Mouse (Mus musculus): ENCODE measurements at regions not wholly inside any gene's neighbourhood (a gene's known extent, or its start where the extent isn't known, plus 50 kb on each side); places are given as distances from the start of the nearest gene placed in this dataset.

GRCm38 (mm10) chr5:45049410-45049809 lies 249.9 kb upstream of the Ldb2 start:
- Histone ChIP-seq H3K9ac (replicated peaks; ENCODE audit: low read length) (no peak overlapping the region), H3K4me3 (ENCODE audit: low read length) (no peak overlapping the region), H3K27ac (no peak overlapping the region), H3K4me2 (ENCODE audit: low read depth, low read length) (no peak overlapping the region), H3K9me3 (ENCODE audit: low read length) (no peaks in the 10 kb centered on the region), H3K4me1 (ENCODE audit: insufficient read depth, low read length) (no peaks in the 10 kb centered on the region), H3K36me3 (ENCODE audit: insufficient read depth, low read length) (no peaks in the 10 kb centered on the region), H3K27me3 (ENCODE audit: insufficient read depth, low read length) (no peaks in the 10 kb centered on the region)
- no peak for TF ChIP-seq CTCF (IDR thresholded peaks at IDR 0.05; ENCODE audit: low read depth)
- ATAC-seq (no peak), DNase-seq (ENCODE audit: low spot score) (no peak)

GRCm38 (mm10) chr5:45042914-45043313 lies 243.4 kb upstream of the Ldb2 start:
- DNase-seq (ENCODE audit: low spot score): no peak

GRCm38 (mm10) chr5:45036430-45036829 lies 236.9 kb upstream of the Ldb2 start:
- no peaks in the 10 kb centered on the region for H3K36me3 ChIP-seq (ENCODE audit: insufficient read depth, low read length)

More at GRCm38 (mm10) chr5:45042914-45043313, 243.4 kb upstream of the Ldb2 start:
- TF ChIP-seq CTCF (IDR thresholded peaks at IDR 0.05; ENCODE audit: low read depth): no peak
- WGBS: 69% methylated on average over 2 of the region's 2 CpGs
- no peak for ATAC-seq
- Histone ChIP-seq H3K4me3 (ENCODE audit: low read length) (no peak overlapping the region), H3K9ac (replicated peaks; ENCODE audit: low read length) (no peak overlapping the region), H3K27me3 (ENCODE audit: insufficient read depth, low read length) (no peaks in the 10 kb centered on the region), H3K4me1 (ENCODE audit: insufficient read depth, low read length) (no peaks in the 10 kb centered on the region), H3K27ac (no peak overlapping the region), H3K4me2 (ENCODE audit: low read depth, low read length) (no peak overlapping the region), H3K36me3 (ENCODE audit: insufficient read depth, low read length) (no peaks in the 10 kb centered on the region), H3K9me3 (ENCODE audit: low read length) (no peaks in the 10 kb centered on the region)

GRCm38 (mm10) chr5:45033146-45033545 lies 233.7 kb upstream of the Ldb2 start:
- no peak for ATAC-seq
- no peak for DNase-seq (ENCODE audit: low spot score)
- Histone ChIP-seq H3K4me1 (ENCODE audit: insufficient read depth, low read length) (no peaks in the 10 kb centered on the region), H3K9ac (replicated peaks; ENCODE audit: low read length) (no peak overlapping the region), H3K36me3 (ENCODE audit: insufficient read depth, low read length) (no peaks in the 10 kb centered on the region), H3K4me2 (ENCODE audit: low read depth, low read length) (no peak overlapping the region), H3K27ac (no peak overlapping the region), H3K27me3 (ENCODE audit: insufficient read depth, low read length) (no peaks in the 10 kb centered on the region), H3K9me3 (ENCODE audit: low read length) (no peaks in the 10 kb centered on the region), H3K4me3 (ENCODE audit: low read length) (no peak overlapping the region)
- no peak for TF ChIP-seq CTCF (IDR thresholded peaks at IDR 0.05; ENCODE audit: low read depth)
- 80% methylated on average over 1 of the region's 1 CpGs for WGBS

More at GRCm38 (mm10) chr5:45036430-45036829, 236.9 kb upstream of the Ldb2 start:
- H3K27ac ChIP-seq: no peak overlapping the region
- H3K9me3 ChIP-seq (ENCODE audit: low read length): no peaks in the 10 kb centered on the region
- no peaks in the 10 kb centered on the region for H3K27me3 ChIP-seq (ENCODE audit: insufficient read depth, low read length)
- H3K4me2 ChIP-seq (ENCODE audit: low read depth, low read length): no peak overlapping the region
- 93% methylated on average over 1 of the region's 1 CpGs for WGBS
- H3K9ac ChIP-seq (replicated peaks; ENCODE audit: low read length): no peak overlapping the region
- ATAC-seq (no peak), DNase-seq (ENCODE audit: low spot score) (no peak)
- no peak for TF ChIP-seq CTCF (IDR thresholded peaks at IDR 0.05; ENCODE audit: low read depth)
- no peaks in the 10 kb centered on the region for H3K4me1 ChIP-seq (ENCODE audit: insufficient read depth, low read length)
- H3K4me3 ChIP-seq (ENCODE audit: low read length): no peak overlapping the region

- Histone ChIP-seq H3K36me3 (ENCODE audit: insufficient read depth, low read length) (no peaks in the 10 kb centered on the region), H3K27ac (no peak overlapping the region), H3K4me2 (ENCODE audit: low read depth, low read length) (no peak overlapping the region), H3K27me3 (ENCODE audit: insufficient read depth, low read length) (no peaks in the 10 kb centered on the region), H3K9ac (replicated peaks; ENCODE audit: low read length) (no peak overlapping the region), H3K4me3 (ENCODE audit: low read length) (no peak overlapping the region), H3K9me3 (ENCODE audit: low read length) (no peaks in the 10 kb centered on the region), H3K4me1 (ENCODE audit: insufficient read depth, low read length) (no peaks in the 10 kb centered on the region)
- ATAC-seq (no peak), DNase-seq (ENCODE audit: low spot score) (no peak)
- no peak for TF ChIP-seq CTCF (IDR thresholded peaks at IDR 0.05; ENCODE audit: low read depth)
- 42% methylated on average over 3 of the region's 3 CpGs for WGBS
Measured at GRCm38 (mm10) chr5:45027876-45028275, 228.4 kb upstream of the Ldb2 start.

GRCm38 (mm10) chr5:45025383-45025782 lies 225.9 kb upstream of the Ldb2 start:
- 75% methylated on average over 2 of the region's 2 CpGs for WGBS
- Histone ChIP-seq H3K4me2 (ENCODE audit: low read depth, low read length) (no peak overlapping the region), H3K4me1 (ENCODE audit: insufficient read depth, low read length) (no peaks in the 10 kb centered on the region), H3K9me3 (ENCODE audit: low read length) (no peaks in the 10 kb centered on the region), H3K27me3 (ENCODE audit: insufficient read depth, low read length) (no peaks in the 10 kb centered on the region), H3K27ac (0 out of 2 replicates have a peak overlapping the region, but pooled peaks have one; percentile 2), H3K36me3 (ENCODE audit: insufficient read depth, low read length) (no peaks in the 10 kb centered on the region), H3K9ac (replicated peaks; ENCODE audit: low read length) (no peak overlapping the region), H3K4me3 (ENCODE audit: low read length) (no peak overlapping the region)
- DNase-seq (ENCODE audit: low spot score) (peak; percentile 20), ATAC-seq (peak; percentile 78)
- TF ChIP-seq CTCF (IDR thresholded peaks at IDR 0.05; ENCODE audit: low read depth): no peak

GRCm38 (mm10) chr5:45007930-45008329 lies 208.4 kb upstream of the Ldb2 start:
- Histone ChIP-seq H3K27me3 (ENCODE audit: insufficient read depth, low read length) (no peaks in the 10 kb centered on the region), H3K4me3 (ENCODE audit: low read length) (no peak overlapping the region), H3K27ac (no peak overlapping the region), H3K36me3 (ENCODE audit: insufficient read depth, low read length) (no peaks in the 10 kb centered on the region), H3K4me2 (ENCODE audit: low read depth, low read length) (no peak overlapping the region), H3K4me1 (ENCODE audit: insufficient read depth, low read length) (no peaks in the 10 kb centered on the region), H3K9ac (replicated peaks; ENCODE audit: low read length) (no peak overlapping the region), H3K9me3 (ENCODE audit: low read length) (no peaks in the 10 kb centered on the region)
- WGBS: 28% methylated on average over 2 of the region's 2 CpGs
- ATAC-seq (no peak), DNase-seq (ENCODE audit: low spot score) (peak; percentile 64)
- no peak for TF ChIP-seq CTCF (IDR thresholded peaks at IDR 0.05; ENCODE audit: low read depth)
